Mouse (Mus musculus) midbrain, embryonic 13.5 days (tissue): ENCODE data around the gene Xcr1. TPM values are rescaled to one million over a fixed set of nuclear protein-coding genes. Genes with fewer than 3 reads are reported as not detected.

Experiments used
- ATAC-seq: fragments of 200-750 bp; cut with Nextera tagmentation; 2 replicates; pipeline ENCODE4 v1.8.0; 2017; ENCODE audit warnings: mild to moderate bottlenecking, moderate TSS enrichment, moderate library complexity
- H3K27ac ChIP-seq: fragments of 300-500 bp; sonication (generic); 2 replicates; pipeline ENCODE4 v1.5.1; 2015; ENCODE audit warnings: inconsistent platforms, mild to moderate bottlenecking, moderate library complexity
- H3K27me3 ChIP-seq: fragments of 300-500 bp; sonication (generic); 2 replicates; pipeline ENCODE4 v1.6.1; 2015; ENCODE audit warnings: mild to moderate bottlenecking, inconsistent platforms
- H3K36me3 ChIP-seq: fragments of 300-500 bp; sonication (generic); 2 replicates; pipeline ENCODE4 v1.6.1; 2015; ENCODE audit warnings: mild to moderate bottlenecking, inconsistent platforms
- H3K4me1 ChIP-seq: fragments of 300-500 bp; sonication (generic); replicated peaks from 2 replicates; pipeline ENCODE4 v1.6.1; 2015; ENCODE audit warnings: inconsistent platforms
- H3K4me2 ChIP-seq: fragments of 300-500 bp; sonication (generic); replicated peaks from 2 replicates; pipeline ENCODE4 v1.6.1; 2015; ENCODE audit warnings: moderate library complexity, mild to moderate bottlenecking, inconsistent platforms
- H3K4me3 ChIP-seq: fragments of 300-500 bp; sonication (generic); replicated peaks from 2 replicates; pipeline ENCODE4 v1.5.1; 2015; ENCODE audit warnings: mild to moderate bottlenecking, inconsistent platforms
- H3K9ac ChIP-seq: fragments of 300-500 bp; sonication (generic); replicated peaks from 2 replicates; pipeline ENCODE4 v1.6.1; 2015; ENCODE audit warnings: mild to moderate bottlenecking, inconsistent platforms
- H3K9me3 ChIP-seq: fragments of 300-500 bp; sonication (generic); 2 replicates; pipeline ENCODE4 v1.6.1; 2016; ENCODE audit warnings: mild to moderate bottlenecking, inconsistent platforms
- WGBS: fragments of 180-500 bp; shearing (Covaris S2); methylation state at CpG from one replicate; pipeline ENCODE4 v1.1.7; 2015; 5-methylcytosine and 5-hydroxymethylcytosine counted together
- polyA plus RNA-seq: library from polyadenylated mRNA; unstranded; fragments of >200 nt; fragmentation: Nextera tagmentation; extraction: Ambion mirVana; gene quantifications from 2 replicates; pipeline ENCODE4 v1.2.1, GENCODE M21; 2015

Xcr1 gene
- polyA plus RNA-seq, 1 experiment from 2014 or later = 0.11 TPM

GRCm38 (mm10) chr9:123811831-123812230, 50.0 kb downstream of the Xcr1 start:
- Histone ChIP-seq H3K4me2 (no peak overlapping the region), H3K4me1 (no peaks in the 10 kb centered on the region), H3K27ac (no peak overlapping the region), H3K9me3 (no peaks in the 10 kb centered on the region), H3K9ac (no peak overlapping the region), H3K36me3 (peaks cover 32% of the 10 kb centered on the region), H3K4me3 (no peak overlapping the region), H3K27me3 (no peaks in the 10 kb centered on the region)
- no peak for ATAC-seq
- WGBS = 90% methylated on average over 3 of the region's 3 CpGs

- Histone ChIP-seq H3K36me3 (peaks cover 17% of the 10 kb centered on the region), H3K4me2 (no peak overlapping the region), H3K9ac (no peak overlapping the region), H3K27me3 (no peaks in the 10 kb centered on the region), H3K4me1 (no peaks in the 10 kb centered on the region), H3K9me3 (no peaks in the 10 kb centered on the region), H3K4me3 (no peak overlapping the region), H3K27ac (no peak overlapping the region)
- ATAC-seq = no peak
- WGBS = 83% methylated on average over 7 of the region's 7 CpGs
These were observed 53.2 kb downstream of the Xcr1 start for GRCm38 (mm10) chr9:123808583-123808982.

- Histone ChIP-seq H3K36me3 (peaks cover 21% of the 10 kb centered on the region), H3K9me3 (no peaks in the 10 kb centered on the region), H3K27me3 (no peaks in the 10 kb centered on the region), H3K4me2 (no peak within 1 kb of the TSS), H3K27ac (no peak within 1 kb of the TSS), H3K9ac (no peak within 1 kb of the TSS), H3K4me1 (no peaks in the 10 kb centered on the region), H3K4me3 (no peak within 1 kb of the TSS)
- 92% methylated on average over 5 of the region's 5 CpGs for WGBS
- ATAC-seq = no peak
These were observed 55.6 kb downstream of the Xcr1 start, which contains the start of gene Cxcr6 for GRCm38 (mm10) chr9:123806267-123806666. Gene Cxcr6, plus strand, starts transcription at chr9:123806475.

- H3K9ac ChIP-seq = no peak overlapping the region
- WGBS = 92% methylated on average over 2 of the region's 2 CpGs
- no peak overlapping the region for H3K4me3 ChIP-seq
- ATAC-seq = no peak
- H3K4me2 ChIP-seq = no peak overlapping the region
- H3K27ac ChIP-seq = no peak overlapping the region
- H3K36me3 ChIP-seq = peaks cover 26% of the 10 kb centered on the region
- H3K27me3 ChIP-seq = no peaks in the 10 kb centered on the region
- no peaks in the 10 kb centered on the region for H3K9me3 ChIP-seq
- no peaks in the 10 kb centered on the region for H3K4me1 ChIP-seq
These were observed 56.6 kb downstream of the Xcr1 start for GRCm38 (mm10) chr9:123805241-123805640.

- no peak for ATAC-seq
- no peaks in the 10 kb centered on the region for H3K4me1 ChIP-seq
- H3K4me2 ChIP-seq = no peak overlapping the region
- peaks cover 26% of the 10 kb centered on the region for H3K36me3 ChIP-seq
- H3K4me3 ChIP-seq = no peak overlapping the region
- no peak overlapping the region for H3K27ac ChIP-seq
- H3K27me3 ChIP-seq = no peaks in the 10 kb centered on the region
- no peak overlapping the region for H3K9ac ChIP-seq
- H3K9me3 ChIP-seq = no peaks in the 10 kb centered on the region
These were observed 58.9 kb downstream of the Xcr1 start for GRCm38 (mm10) chr9:123802896-123803295.

- no peak overlapping the region for H3K4me2 ChIP-seq
- H3K27me3 ChIP-seq = no peaks in the 10 kb centered on the region
- H3K4me1 ChIP-seq = no peaks in the 10 kb centered on the region
- H3K9ac ChIP-seq = no peak overlapping the region
- H3K4me3 ChIP-seq = no peak overlapping the region
- peaks cover 31% of the 10 kb centered on the region for H3K36me3 ChIP-seq
- no peak for ATAC-seq
- H3K27ac ChIP-seq = no peak overlapping the region
- WGBS = 91% methylated on average over 2 of the region's 2 CpGs
- no peaks in the 10 kb centered on the region for H3K9me3 ChIP-seq
These were observed 59.4 kb downstream of the Xcr1 start for GRCm38 (mm10) chr9:123802421-123802820.

Other genes starting within 250 kb of the Xcr1 start
- 0.24 and 0.30 TPM in 2 replicates for gene Slc6a20b, start 229.5 kb downstream of the Xcr1 start, polyA plus RNA-seq
- 0.22 and 0.36 TPM in 2 replicates for gene Ccr9, start 183.6 kb downstream of the Xcr1 start, polyA plus RNA-seq
- 5.3 and 5.6 TPM in 2 replicates for gene Slc6a20a, start 183.1 kb downstream of the Xcr1 start, polyA plus RNA-seq
- gene Lztfl1, start 144.3 kb downstream of the Xcr1 start, polyA plus RNA-seq = 51.2 and 52.2 TPM in 2 replicates
- gene Cxcr6, start 55.6 kb downstream of the Xcr1 start, polyA plus RNA-seq = 0.21 and 0.22 TPM in 2 replicates
- 11.1 and 13.3 TPM in 2 replicates for gene Fyco1, start 10.1 kb downstream of the Xcr1 start, polyA plus RNA-seq
- gene Ccr1, start 106.7 kb upstream of the Xcr1 start, polyA plus RNA-seq = 0.66 and 0.73 TPM in 2 replicates
- not detected in 2 replicates for gene Ccr1l1, start 116.4 kb upstream of the Xcr1 start, polyA plus RNA-seq
- not detected in 2 replicates for gene Ccr3, start 159.9 kb upstream of the Xcr1 start, polyA plus RNA-seq
- gene Ccr2, start 239.9 kb upstream of the Xcr1 start, polyA plus RNA-seq = 0.15 and 0.28 TPM in 2 replicates